Mouse (Mus musculus) cortical plate, adult 2 months (tissue): Measurements from ENCODE around the gene Alox12. TPM values are rescaled to one million over a fixed set of nuclear protein-coding genes. Genes with fewer than 3 reads are reported as not detected.
A peak's percentile ranks its signal among the peaks of the same experiment; 100 is the strongest.

Source experiments
- H3K27ac ChIP-seq: fragments of 200-500 bp; 2 replicates; pipeline ENCODE4 v1.5.1; 2012; ENCODE audit warnings: low read length, control low read depth, inconsistent platforms; ENCODE audit not compliant: insufficient read depth
- H3K4me1 ChIP-seq: fragments of 200-500 bp; 2 replicates; pipeline ENCODE4 v1.6.1; 2011; ENCODE audit warnings: low read length; ENCODE audit not compliant: control insufficient read depth, insufficient read depth
- H3K4me3 ChIP-seq: fragments of 200-500 bp; 2 replicates; pipeline ENCODE4 v1.5.1; 2011; ENCODE audit warnings: mild to moderate bottlenecking, low read length, control low read depth; ENCODE audit not compliant: insufficient read depth
- CTCF ChIP-seq: fragments of 200-500 bp; IDR thresholded peaks from 2 replicates; pipeline ENCODE4 v1.5.1; 2011; ENCODE audit warnings: mild to moderate bottlenecking, control low read depth, low read length; ENCODE audit not compliant: insufficient read depth; ENCODE audit errors: extremely low read depth
- POLR2A ChIP-seq: fragments of 200-500 bp; IDR thresholded peaks from 2 replicates; pipeline ENCODE4 v1.6.1; 2011; ENCODE audit warnings: mild to moderate bottlenecking, low read length, control low read depth; ENCODE audit not compliant: insufficient read depth; ENCODE audit errors: extremely low read depth
- polyA plus RNA-seq: library from polyadenylated mRNA; depleted of rRNA; stranded (reverse); fragments of >200 nt; gene quantifications from 2 replicates; pipeline ENCODE4 v1.2.3, GENCODE M21; 2012

The Alox12 gene
- polyA plus RNA-seq, 1 experiment = 1.5 TPM

GRCm38 (mm10) chr11:70247136-70247845, 7.9 kb downstream of the Alox12 start:
- TF ChIP-seq CTCF (peak; percentile 65), POLR2A (no peak)
- no peaks in the 10 kb centered on the region for H3K4me1 ChIP-seq
- no peak overlapping the region for H3K4me3 ChIP-seq
- no peak overlapping the region for H3K27ac ChIP-seq

GRCm38 (mm10) chr11:70242591-70242990, 12.6 kb downstream of the Alox12 start:
- TF ChIP-seq POLR2A (no peak), CTCF (no peak)
- no peak overlapping the region for H3K27ac ChIP-seq
- no peaks in the 10 kb centered on the region for H3K4me1 ChIP-seq
- no peak overlapping the region for H3K4me3 ChIP-seq

- peak within 1 kb of the TSS; percentile 87 for H3K27ac ChIP-seq
- TF ChIP-seq POLR2A (peak; percentile 91), CTCF (no peak)
- peak within 1 kb of the TSS; percentile 84 for H3K4me3 ChIP-seq
- H3K4me1 ChIP-seq = 0 out of 2 replicates have a peak, but pooled peaks cover 3% of the 10 kb centered on the region
These were observed 15.4 kb downstream of the Alox12 start, which contains the start of the genes Gm21988 and Rnasek for GRCm38 (mm10) chr11:70239541-70240279. TSS of gene Gm21988 (minus strand) at chr11:70239830. TSS of gene Rnasek (minus strand) at chr11:70239842.

- Histone ChIP-seq H3K4me3 (peak overlapping the region; percentile 84), H3K27ac (peak overlapping the region; percentile 87), H3K4me1 (0 out of 2 replicates have a peak, but pooled peaks cover 3% of the 10 kb centered on the region)
- no peak for TF ChIP-seq CTCF
- no peak for TF ChIP-seq POLR2A
These were observed 16.3 kb downstream of the Alox12 start for GRCm38 (mm10) chr11:70238591-70239440.

- H3K4me1 ChIP-seq = 0 out of 2 replicates have a peak, but pooled peaks cover 3% of the 10 kb centered on the region
- H3K27ac ChIP-seq = peak within 1 kb of the TSS; percentile 87
- H3K4me3 ChIP-seq = peak within 1 kb of the TSS; percentile 84
- peak; percentile 95 for TF ChIP-seq POLR2A
- TF ChIP-seq CTCF = peak; percentile 36; the same call in 1 of the 2 replicates
These were observed 17.5 kb downstream of the Alox12 start, which contains the start of gene 0610010K14Rik for GRCm38 (mm10) chr11:70237457-70238167. TSS of gene 0610010K14Rik (minus strand) at chr11:70237914.

GRCm38 (mm10) chr11:70236717-70237116, 18.4 kb downstream of the Alox12 start:
- H3K4me1 ChIP-seq = 0 out of 2 replicates have a peak, but pooled peaks cover 3% of the 10 kb centered on the region
- TF ChIP-seq POLR2A (no peak), CTCF (no peak)
- H3K4me3 ChIP-seq = peak overlapping the region; percentile 84; the same call in 1 of the 2 replicates
- H3K27ac ChIP-seq = no peak overlapping the region

GRCm38 (mm10) chr11:70235254-70235900, 19.8 kb downstream of the Alox12 start:
- Histone ChIP-seq H3K4me3 (no peak overlapping the region), H3K4me1 (0 out of 2 replicates have a peak, but pooled peaks cover 3% of the 10 kb centered on the region), H3K27ac (no peak overlapping the region)
- TF ChIP-seq CTCF = no peak
- TF ChIP-seq POLR2A = no peak

GRCm38 (mm10) chr11:70234497-70234896, 20.7 kb downstream of the Alox12 start:
- no peak for TF ChIP-seq CTCF
- TF ChIP-seq POLR2A = no peak
- Histone ChIP-seq H3K27ac (0 out of 2 replicates have a peak overlapping the region, but pooled peaks have one; percentile 18), H3K4me1 (0 out of 2 replicates have a peak, but pooled peaks cover 3% of the 10 kb centered on the region), H3K4me3 (no peak overlapping the region)
